Mouse (Mus musculus): ENCODE results near the gene Ntm. TPM values are rescaled to one million over a fixed set of nuclear protein-coding genes. Genes with fewer than 3 reads are reported as not detected.

The Ntm gene
- total and polyA plus RNA-seq, 3 experiments = not detected

GRCm38 (mm10) chr9:29128416-29128815, 834.5 kb downstream of the Ntm start:
- H3K36me3 ChIP-seq (ENCODE audit: control insufficient read depth in 1 of 2, insufficient read depth in 2 of 2, low read length in 2 of 2) = no peaks in the 10 kb centered on the region
- TF ChIP-seq KAT2A (conservative IDR thresholded peaks at IDR 0.05; ENCODE audit: low read depth, low read length) (no peak), MAFK (IDR thresholded peaks at IDR 0.05; ENCODE audit: borderline replicate concordance, low read depth, low read length) (no peak), MXI1 (IDR thresholded peaks at IDR 0.05; ENCODE audit: low read depth, low read length) (no peak)
- H3K4me3 ChIP-seq (ENCODE audit: control insufficient read depth in 1 of 2, insufficient read depth in 1 of 2, low read depth in 2 of 2, low read length in 2 of 2) = no peak overlapping the region
- no peaks in the 10 kb centered on the region for H3K27me3 ChIP-seq (ENCODE audit: control insufficient read depth in 1 of 2, insufficient read depth in 2 of 2, low read length in 2 of 2)
- H3K9me3 ChIP-seq (replicated peaks; ENCODE audit: insufficient read depth, low read length) = no peaks in the 10 kb centered on the region
- no peaks in the 10 kb centered on the region for H3K79me2 ChIP-seq (ENCODE audit: control insufficient read depth, insufficient read depth, low read length, poor library complexity)
- H3K9ac ChIP-seq (ENCODE audit: control insufficient read depth, low read depth, low read length, poor library complexity, severe bottlenecking) = no peak overlapping the region
- no peak for DNase-seq (ENCODE audit: low read depth, low spot score)
- H3K4me1 ChIP-seq (ENCODE audit: control insufficient read depth in 1 of 2, insufficient read depth in 2 of 2, low read length in 2 of 2) = no peaks in the 10 kb centered on the region
- H3K27ac ChIP-seq (ENCODE audit: control insufficient read depth, low read depth, low read length) = no peak overlapping the region

GRCm38 (mm10) chr9:29124455-29124854, 838.5 kb downstream of the Ntm start:
- no peaks in the 10 kb centered on the region for H3K79me2 ChIP-seq (ENCODE audit: control insufficient read depth, insufficient read depth, low read length, poor library complexity)
- H3K27me3 ChIP-seq (ENCODE audit: control insufficient read depth in 1 of 2, insufficient read depth in 2 of 2, low read length in 2 of 2) = no peaks in the 10 kb centered on the region
- H3K27ac ChIP-seq (ENCODE audit: control insufficient read depth, low read depth, low read length) = no peak overlapping the region
- H3K4me1 ChIP-seq (ENCODE audit: control insufficient read depth in 1 of 2, insufficient read depth in 2 of 2, low read length in 2 of 2) = no peaks in the 10 kb centered on the region
- TF ChIP-seq UBTF (IDR thresholded peaks at IDR 0.05; ENCODE audit: borderline replicate concordance, insufficient read depth, low read depth, low read length) = no peak
- H3K4me3 ChIP-seq (ENCODE audit: control insufficient read depth in 1 of 2, insufficient read depth in 1 of 2, low read depth in 2 of 2, low read length in 2 of 2) = no peak overlapping the region
- no peak for DNase-seq (ENCODE audit: low read depth, low spot score)
- H3K9me3 ChIP-seq (replicated peaks; ENCODE audit: insufficient read depth, low read length) = no peaks in the 10 kb centered on the region
- no peak overlapping the region for H3K9ac ChIP-seq (ENCODE audit: control insufficient read depth, low read depth, low read length, poor library complexity, severe bottlenecking)
- H3K36me3 ChIP-seq (ENCODE audit: control insufficient read depth in 1 of 2, insufficient read depth in 2 of 2, low read length in 2 of 2) = no peaks in the 10 kb centered on the region

- H3K36me3 ChIP-seq (ENCODE audit: control insufficient read depth in 1 of 2, insufficient read depth in 2 of 2, low read length in 2 of 2) = no peaks in the 10 kb centered on the region
- DNase-seq (ENCODE audit: low read depth, low spot score) = no peak
Measured at GRCm38 (mm10) chr9:29123828-29124227, 839.1 kb downstream of the Ntm start.

More at GRCm38 (mm10) chr9:29123828-29124227, 839.1 kb downstream of the Ntm start:
- H3K4me1 ChIP-seq (ENCODE audit: control insufficient read depth in 1 of 2, insufficient read depth in 2 of 2, low read length in 2 of 2) = no peaks in the 10 kb centered on the region
- no peaks in the 10 kb centered on the region for H3K9me3 ChIP-seq (replicated peaks; ENCODE audit: insufficient read depth, low read length)
- H3K9ac ChIP-seq (ENCODE audit: control insufficient read depth, low read depth, low read length, poor library complexity, severe bottlenecking) = no peak overlapping the region
- no peak overlapping the region for H3K27ac ChIP-seq (ENCODE audit: control insufficient read depth, low read depth, low read length)
- no peaks in the 10 kb centered on the region for H3K27me3 ChIP-seq (ENCODE audit: control insufficient read depth in 1 of 2, insufficient read depth in 2 of 2, low read length in 2 of 2)
- H3K79me2 ChIP-seq (ENCODE audit: control insufficient read depth, insufficient read depth, low read length, poor library complexity) = no peaks in the 10 kb centered on the region
- TF ChIP-seq CHD1 (IDR thresholded peaks at IDR 0.05; ENCODE audit: low read depth, low read length) (no peak), RAD21 (IDR thresholded peaks at IDR 0.05; ENCODE audit: low read depth, low read length) (no peak), MXI1 (IDR thresholded peaks at IDR 0.05; ENCODE audit: low read depth, low read length) (no peak), ZC3H11A (IDR thresholded peaks at IDR 0.05; ENCODE audit: low read depth, low read length) (no peak), POLR2AphosphoS2 (IDR thresholded peaks at IDR 0.05; ENCODE audit: low read length) (no peak), BHLHE40 (IDR thresholded peaks at IDR 0.05; ENCODE audit: borderline replicate concordance, low read depth, low read length) (no peak), TBP (IDR thresholded peaks at IDR 0.05; ENCODE audit: low read depth, low read length) (no peak), ELF1 (IDR thresholded peaks at IDR 0.05; ENCODE audit: low read depth, low read length) (no peak), NELFE (IDR thresholded peaks at IDR 0.05; ENCODE audit: low read depth, low read length) (no peak), MYC (IDR thresholded peaks at IDR 0.05; ENCODE audit: low read depth, low read length) (no peak), NRF1 (IDR thresholded peaks at IDR 0.05; ENCODE audit: insufficient read depth, low read depth, low read length, poor library complexity, severe bottlenecking) (no peak), E2F4 (IDR thresholded peaks at IDR 0.05; ENCODE audit: borderline replicate concordance, low read depth, low read length) (no peak), SIN3A (IDR thresholded peaks at IDR 0.05; ENCODE audit: low read length) (no peak), RCOR1 (IDR thresholded peaks at IDR 0.05; ENCODE audit: low read depth, low read length) (no peak)
- no peak overlapping the region for H3K4me3 ChIP-seq (ENCODE audit: control insufficient read depth in 1 of 2, insufficient read depth in 1 of 2, low read depth in 2 of 2, low read length in 2 of 2)

Data from MEL (cell line).